Mouse (Mus musculus) limb, embryonic 11.5 days (tissue): ENCODE data around the gene Tuba8. TPM values are rescaled to one million over a fixed set of nuclear protein-coding genes. Genes with fewer than 3 reads are reported as not detected.
A peak's percentile ranks its signal among the peaks of the same experiment; 100 is the strongest.

Experiments used
- ATAC-seq: fragments of 200-750 bp; cut with Nextera tagmentation; 2 replicates; pipeline ENCODE4 v1.8.0; 2017; ENCODE audit warnings: low read depth; ENCODE audit not compliant: insufficient number of reproducible peaks, low FRiP score, low TSS enrichment
- DNase-seq: peaks from one replicate; pipeline ENCODE4 v3.0.0-alpha.2; 2015; ENCODE audit warnings: low spot score
- H3K27ac ChIP-seq: fragments of 300-500 bp; sonication (generic); replicated peaks from 2 replicates; pipeline ENCODE4 v1.5.1; 2014; ENCODE audit warnings: low read depth, mild to moderate bottlenecking, low read length
- H3K27me3 ChIP-seq: fragments of 300-500 bp; sonication (generic); 2 replicates; pipeline ENCODE4 v1.6.1; 2014; ENCODE audit warnings: mild to moderate bottlenecking, low read length, mixed read lengths; ENCODE audit not compliant: control insufficient read depth, insufficient read depth
- H3K36me3 ChIP-seq: fragments of 300-500 bp; sonication (generic); 2 replicates; pipeline ENCODE4 v1.6.1; 2014; ENCODE audit warnings: mild to moderate bottlenecking, low read length, moderate library complexity, mixed read lengths; ENCODE audit not compliant: control insufficient read depth, insufficient read depth
- H3K4me1 ChIP-seq: fragments of 300-500 bp; sonication (generic); 2 replicates; pipeline ENCODE4 v1.6.1; 2014; ENCODE audit warnings: low read length, mixed read lengths; ENCODE audit not compliant: control insufficient read depth, insufficient read depth
- H3K4me2 ChIP-seq: fragments of 300-500 bp; sonication (generic); 2 replicates; pipeline ENCODE4 v1.6.1; 2014; ENCODE audit warnings: low read depth, mild to moderate bottlenecking, moderate library complexity; ENCODE audit not compliant: severe bottlenecking
- H3K4me3 ChIP-seq: fragments of 300-500 bp; sonication (generic); 2 replicates; pipeline ENCODE4 v1.5.1; 2014; ENCODE audit warnings: low read depth, low read length
- H3K9ac ChIP-seq: fragments of 300-500 bp; sonication (generic); 2 replicates; pipeline ENCODE4 v1.6.1; 2014; ENCODE audit warnings: mild to moderate bottlenecking, low read length
- H3K9me3 ChIP-seq: fragments of 300-500 bp; sonication (generic); 2 replicates; pipeline ENCODE4 v1.6.1; 2016; ENCODE audit warnings: low read length; ENCODE audit not compliant: control insufficient read depth
- WGBS: fragments of 180-500 bp; shearing (Covaris S2); extraction: QIAGEN DNeasy Blood & Tissue Kit; methylation state at CpG from one replicate; pipeline ENCODE4 v1.1.7; 2014; 5-methylcytosine and 5-hydroxymethylcytosine counted together
- polyA plus RNA-seq: library from polyadenylated mRNA; unstranded; fragments of >200 nt; fragmentation: Nextera tagmentation; extraction: Ambion mirVana; gene quantifications from 2 replicates; pipeline ENCODE4 v1.2.1, GENCODE M21; 2014

Gene Tuba8
- polyA plus RNA-seq, 1 experiment from 2014 or later: 0.63 TPM

DNA sequence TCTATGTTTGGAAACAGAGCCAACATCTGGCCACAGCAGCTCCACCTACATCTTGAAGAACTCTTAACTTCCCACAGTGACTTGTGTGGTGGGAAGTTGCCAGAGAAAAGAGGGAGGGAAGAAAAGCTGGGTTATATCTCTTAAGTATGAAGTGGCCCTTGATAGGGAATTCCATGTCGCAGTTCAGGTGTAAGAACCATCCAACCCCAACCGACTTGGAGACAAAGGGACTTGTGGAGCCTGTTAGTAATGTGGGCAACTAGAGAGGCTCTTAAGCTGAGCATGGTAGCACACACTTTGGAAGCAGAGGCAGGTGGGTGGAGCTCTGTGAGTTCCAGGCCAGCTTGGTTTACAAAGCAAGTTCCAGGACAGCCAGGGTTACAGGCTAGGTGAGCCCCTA, 912 bp upstream of the Tuba8 start:
- no peak for ATAC-seq
- WGBS: 78% methylated on average over 2 of the region's 2 CpGs
- Histone ChIP-seq H3K27ac (no peak overlapping the region), H3K4me2 (no peak overlapping the region), H3K4me3 (no peak overlapping the region), H3K27me3 (peaks cover 27% of the 10 kb centered on the region), H3K36me3 (no peaks in the 10 kb centered on the region), H3K9me3 (no peaks in the 10 kb centered on the region), H3K4me1 (peaks cover 15% of the 10 kb centered on the region; the same call in 1 of the 2 replicates), H3K9ac (no peak overlapping the region)
- no peak for DNase-seq

DNA sequence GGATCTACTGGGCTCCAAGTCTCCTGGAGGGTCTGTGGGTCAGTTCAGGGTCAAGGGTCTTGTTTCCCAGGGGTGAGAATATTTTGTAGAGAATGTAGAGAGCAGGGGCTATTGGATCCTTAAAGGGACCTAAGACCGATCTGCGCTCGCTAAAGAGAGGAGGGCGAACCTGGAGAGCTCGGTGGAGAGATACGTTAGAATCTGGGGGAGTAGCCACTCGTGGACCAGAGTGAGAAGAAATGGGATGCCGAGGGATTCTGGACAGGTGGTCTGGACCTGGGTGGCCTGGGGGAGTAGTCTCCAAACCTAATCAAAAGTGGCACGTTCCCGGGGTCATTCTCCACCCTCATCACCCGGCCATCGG, 412 bp downstream of the Tuba8 start:
- Histone ChIP-seq H3K9ac (peak overlapping the region; percentile 30; the same call in 1 of the 2 replicates), H3K27ac (no peak overlapping the region), H3K4me1 (peaks cover 15% of the 10 kb centered on the region; the same call in 1 of the 2 replicates), H3K4me3 (peak overlapping the region; percentile 32), H3K9me3 (no peaks in the 10 kb centered on the region), H3K4me2 (peak overlapping the region; percentile 84), H3K36me3 (no peaks in the 10 kb centered on the region), H3K27me3 (peaks cover 27% of the 10 kb centered on the region)
- 1% methylated on average over 12 of the region's 12 CpGs for WGBS
- peak; percentile 47 for DNase-seq
- ATAC-seq: no peak

DNA sequence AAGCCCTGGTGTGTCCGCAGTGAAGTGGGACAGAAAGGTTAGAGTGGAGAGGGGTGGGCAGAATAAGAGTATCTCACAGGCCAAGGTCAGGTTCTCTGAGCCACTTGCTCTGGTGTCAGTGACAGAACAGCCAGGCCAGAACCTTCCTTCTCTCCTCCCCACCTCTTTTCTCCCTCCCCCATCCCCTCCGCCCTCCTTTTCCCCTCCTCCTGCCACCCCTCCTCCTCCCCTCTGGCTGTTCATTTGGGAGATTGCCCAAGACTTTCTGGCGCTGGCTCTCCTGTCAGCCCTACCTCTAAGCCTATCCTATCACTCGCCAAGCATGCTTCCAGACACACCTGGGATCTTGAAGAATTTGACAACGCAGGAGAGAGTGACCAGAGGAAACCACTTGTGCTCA, 1.2 kb downstream of the Tuba8 start:
- DNase-seq: no peak
- under 1% methylated on average over 5 of the region's 5 CpGs for WGBS
- Histone ChIP-seq H3K27me3 (peaks cover 27% of the 10 kb centered on the region), H3K9me3 (no peaks in the 10 kb centered on the region), H3K36me3 (no peaks in the 10 kb centered on the region), H3K4me1 (peaks cover 15% of the 10 kb centered on the region; the same call in 1 of the 2 replicates), H3K4me2 (peak overlapping the region; percentile 84), H3K27ac (no peak overlapping the region), H3K4me3 (no peak overlapping the region), H3K9ac (no peak overlapping the region)
- no peak for ATAC-seq

DNA sequence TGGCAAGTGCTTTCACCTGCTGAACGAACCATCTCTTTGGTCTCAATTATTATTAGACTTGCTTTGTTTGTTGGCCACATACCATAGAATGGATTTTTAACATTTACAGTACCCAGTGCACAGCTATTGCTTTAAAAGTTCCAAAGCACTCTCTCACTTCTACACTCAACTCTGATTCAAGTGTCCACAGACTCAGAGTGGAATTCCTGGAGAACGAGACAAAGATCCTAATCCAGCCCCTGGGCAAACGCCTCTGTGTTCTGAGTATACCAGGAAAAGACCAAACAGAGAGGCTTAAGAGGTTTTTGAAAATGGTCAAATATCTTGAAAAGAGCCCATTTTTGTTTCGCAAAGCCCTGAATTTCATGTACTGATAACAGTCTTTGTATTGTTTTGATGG, 2.5 kb downstream of the Tuba8 start:
- Histone ChIP-seq H3K4me2 (no peak overlapping the region), H3K27ac (no peak overlapping the region), H3K9me3 (no peaks in the 10 kb centered on the region), H3K4me1 (peaks cover 15% of the 10 kb centered on the region; the same call in 1 of the 2 replicates), H3K36me3 (no peaks in the 10 kb centered on the region), H3K9ac (no peak overlapping the region), H3K27me3 (peaks cover 27% of the 10 kb centered on the region), H3K4me3 (no peak overlapping the region)
- WGBS: 87% methylated on average over 4 of the region's 4 CpGs
- DNase-seq: no peak
- ATAC-seq: no peak

DNA sequence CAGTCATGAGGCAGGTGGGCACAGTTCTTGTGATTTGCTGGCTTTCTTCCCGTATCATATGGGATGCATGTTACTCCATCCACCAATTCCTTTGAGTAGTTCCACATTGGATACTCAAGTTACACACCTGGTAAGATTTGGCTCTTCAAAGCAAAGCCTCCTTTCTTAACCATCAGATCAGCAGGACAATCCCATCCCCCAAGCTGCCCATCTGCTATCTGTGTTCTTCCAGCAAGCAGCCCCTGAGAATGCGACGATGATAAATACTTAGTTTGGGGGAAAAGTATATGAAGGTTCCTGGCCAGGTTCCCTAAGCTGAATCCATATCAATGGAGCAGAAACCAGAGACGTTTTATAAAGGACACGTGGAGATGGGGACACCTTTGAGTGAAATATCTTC, 3.7 kb downstream of the Tuba8 start:
- Histone ChIP-seq H3K27me3 (peaks cover 27% of the 10 kb centered on the region), H3K9me3 (no peaks in the 10 kb centered on the region), H3K4me1 (peaks cover 15% of the 10 kb centered on the region; the same call in 1 of the 2 replicates), H3K27ac (no peak overlapping the region), H3K9ac (no peak overlapping the region), H3K4me3 (no peak overlapping the region), H3K4me2 (no peak overlapping the region), H3K36me3 (no peaks in the 10 kb centered on the region)
- ATAC-seq: no peak
- no peak for DNase-seq
- 86% methylated on average over 5 of the region's 5 CpGs for WGBS

DNA sequence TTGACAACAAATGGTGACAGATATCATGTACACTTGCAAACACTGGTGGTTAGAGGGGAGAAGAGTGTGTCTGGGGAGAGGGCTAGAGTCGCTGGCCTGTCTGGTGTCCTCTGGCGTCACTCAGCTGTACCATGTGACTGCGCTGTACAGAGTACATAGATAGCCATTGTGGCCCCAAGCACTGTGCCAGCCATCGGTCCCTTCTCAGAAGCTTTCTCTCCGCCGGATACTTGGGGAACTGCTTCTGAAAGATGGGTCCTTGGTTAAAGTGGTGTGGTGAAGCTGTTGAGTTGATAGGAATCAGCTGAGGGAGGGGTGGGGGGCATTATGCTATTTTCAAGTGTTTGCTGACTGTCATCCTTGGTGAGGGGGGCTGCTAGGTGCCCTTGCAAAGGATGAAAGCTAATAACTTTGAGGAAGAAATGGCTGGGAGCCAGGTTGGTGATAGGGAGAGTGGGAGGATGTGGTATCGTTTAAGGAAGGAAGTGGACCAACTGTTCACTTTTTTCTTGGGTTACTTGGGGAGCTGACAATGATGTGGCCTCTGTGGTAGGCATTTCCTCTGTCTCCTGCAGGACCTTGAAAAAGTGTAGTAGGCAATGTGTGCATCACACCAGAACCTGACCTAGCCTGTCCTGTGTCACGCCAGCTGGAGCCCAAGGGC, 4.3 kb downstream of the Tuba8 start:
- DNase-seq (no peak), ATAC-seq (no peak)
- Histone ChIP-seq H3K4me2 (no peak overlapping the region), H3K27me3 (peaks cover 22% of the 10 kb centered on the region), H3K4me1 (peaks cover 15% of the 10 kb centered on the region; the same call in 1 of the 2 replicates), H3K9ac (no peak overlapping the region), H3K36me3 (no peaks in the 10 kb centered on the region), H3K4me3 (no peak overlapping the region), H3K27ac (no peak overlapping the region), H3K9me3 (no peaks in the 10 kb centered on the region)
- WGBS: 89% methylated on average over 8 of the region's 8 CpGs

DNA sequence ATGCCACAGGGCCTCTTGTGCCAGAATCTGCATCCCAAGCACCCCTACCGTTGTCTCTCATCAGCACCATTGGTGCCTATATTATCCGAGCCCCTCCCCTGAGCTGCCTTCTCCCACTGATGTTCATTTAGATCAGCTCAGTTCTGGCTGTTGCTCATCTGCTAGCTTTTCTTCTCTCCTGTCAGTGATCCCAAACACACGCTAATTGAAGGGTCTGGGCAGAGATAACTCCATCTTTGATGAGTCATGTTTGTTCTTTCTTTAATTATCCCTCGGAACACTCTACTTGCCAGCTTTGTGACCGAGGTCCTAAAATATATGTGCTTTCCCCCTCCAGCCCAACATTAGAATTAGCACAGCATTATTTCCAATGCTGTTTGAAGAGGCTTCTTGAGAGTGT, 4.8 kb downstream of the Tuba8 start:
- H3K36me3 ChIP-seq: no peaks in the 10 kb centered on the region
- no peaks in the 10 kb centered on the region for H3K9me3 ChIP-seq
- ATAC-seq (no peak), DNase-seq (no peak)
- no peak overlapping the region for H3K4me2 ChIP-seq
- H3K4me1 ChIP-seq: peaks cover 14% of the 10 kb centered on the region; the same call in 1 of the 2 replicates
- H3K27ac ChIP-seq: no peak overlapping the region
- WGBS: 66% methylated on average over 5 of the region's 5 CpGs
- H3K9ac ChIP-seq: no peak overlapping the region
- no peak overlapping the region for H3K4me3 ChIP-seq
- H3K27me3 ChIP-seq: peaks cover 17% of the 10 kb centered on the region

DNA sequence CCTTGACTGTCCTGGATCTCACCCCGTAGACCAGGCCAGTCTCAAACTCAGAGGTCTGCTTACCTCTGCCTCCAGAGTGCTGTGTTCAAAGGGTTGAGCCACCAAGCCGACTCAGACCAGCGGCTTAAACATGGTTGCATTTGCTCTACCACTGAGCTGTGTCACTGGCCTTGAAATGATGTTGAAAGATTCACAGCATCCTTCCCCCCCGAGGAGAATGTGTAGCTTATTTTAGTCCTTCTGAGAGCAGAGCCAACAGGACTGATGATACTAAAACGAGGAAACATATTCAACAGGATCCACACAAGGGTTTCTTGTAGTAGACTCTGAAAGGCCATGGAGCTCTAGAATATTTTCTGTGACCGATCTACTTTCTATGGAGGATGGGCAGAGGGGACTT, 5.4 kb downstream of the Tuba8 start:
- Histone ChIP-seq H3K9me3 (no peaks in the 10 kb centered on the region), H3K36me3 (no peaks in the 10 kb centered on the region), H3K4me1 (peaks cover 8% of the 10 kb centered on the region; the same call in 1 of the 2 replicates), H3K27me3 (peaks cover 11% of the 10 kb centered on the region), H3K27ac (no peak overlapping the region), H3K9ac (no peak overlapping the region), H3K4me2 (no peak overlapping the region), H3K4me3 (no peak overlapping the region)
- DNase-seq (no peak), ATAC-seq (no peak)
- 88% methylated on average over 6 of the region's 6 CpGs for WGBS
